8 mouse cellular contexts compared by ENCODE assay signal in genomic region chrX:108832674-108833189, GRCm38 (mm10). TPM values are rescaled to one million over a fixed set of nuclear protein-coding genes. Genes with fewer than 3 reads are reported as not detected.
A peak's percentile ranks its signal among the peaks of the same experiment; 100 is the strongest.
DNase-seq lines count a peak whose midpoint lies in the region; ATAC-seq and TF ChIP-seq lines count a peak whose summit lies in the region.

No protein-coding gene starts in this region.

- peak overlapping the region; percentile 76 for H3K27ac ChIP-seq in forebrain, postnatal 0 days (ENCODE audit: low read depth, low read length)
- peak overlapping the region; percentile 86 for H3K27ac ChIP-seq in lung, embryonic 16.5 days (ENCODE audit: low read length)

- peak overlapping the region; percentile 74 for H3K4me3 ChIP-seq in G1E (ENCODE audit: low read depth, low read length)
- H3K4me3 ChIP-seq in forebrain, postnatal 0 days (ENCODE audit: low read depth, low read length), result peak overlapping the region; percentile 52
- H3K4me3 ChIP-seq in lung, embryonic 16.5 days (ENCODE audit: low read length), result peak overlapping the region; percentile 65

- peak; percentile 74 for ATAC-seq in G1E (ENCODE audit: extremely low read depth, insufficient number of reproducible peaks, low FRiP score, poor library complexity, severe bottlenecking)
- ATAC-seq in forebrain, postnatal 0 days, result peak; percentile 83
- ATAC-seq in hematopoietic stem cell, adult 5-6 weeks (replicated peaks in 1 of 2; ENCODE audit: insufficient read depth in 1 of 2, low FRiP score in 2 of 2, low TSS enrichment in 1 of 2, low read depth in 1 of 2, poor library complexity in 2 of 2, severe bottlenecking in 2 of 2), result peak; percentile 84 to 88
- peak; percentile 83 for ATAC-seq in lung, embryonic 16.5 days (ENCODE audit: low read depth)

- H3K4me2 ChIP-seq in forebrain, postnatal 0 days (ENCODE audit: low read depth), result peak overlapping the region; percentile 49
- H3K4me2 ChIP-seq in lung, embryonic 16.5 days (ENCODE audit: low read depth, low read length), result peak overlapping the region; percentile 54

- no peaks in the 10 kb centered on the region for H3K27me3 ChIP-seq in G1E (ENCODE audit: insufficient read depth, low read length)
- H3K27me3 ChIP-seq in forebrain, postnatal 0 days (ENCODE audit: insufficient read depth, low read length), result no peaks in the 10 kb centered on the region
- H3K27me3 ChIP-seq in lung, embryonic 16.5 days (ENCODE audit: control insufficient read depth, insufficient read depth, low read depth, low read length), result no peaks in the 10 kb centered on the region

- H3K36me3 ChIP-seq in G1E (replicated peaks), result peaks cover 4% of the 10 kb centered on the region
- no peaks in the 10 kb centered on the region for H3K36me3 ChIP-seq in forebrain, postnatal 0 days (ENCODE audit: insufficient read depth)
- H3K36me3 ChIP-seq in lung, embryonic 16.5 days (ENCODE audit: control insufficient read depth, insufficient read depth, low read length), result no peaks in the 10 kb centered on the region

- peak overlapping the region; percentile 54 for H3K9ac ChIP-seq in forebrain, postnatal 0 days
- peak overlapping the region; percentile 74 for H3K9ac ChIP-seq in lung, embryonic 16.5 days (ENCODE audit: low read length)

- H3K4me1 ChIP-seq in G1E (ENCODE audit: insufficient read depth, low read depth, low read length), result peaks cover 6% of the 10 kb centered on the region; the same call in 1 of the 2 replicates
- H3K4me1 ChIP-seq in forebrain, postnatal 0 days (ENCODE audit: insufficient read depth), result no peaks in the 10 kb centered on the region
- H3K4me1 ChIP-seq in lung, embryonic 16.5 days (replicated peaks; ENCODE audit: control insufficient read depth, insufficient read depth, low read length), result no peaks in the 10 kb centered on the region

- WGBS in forebrain, postnatal 0 days, result 19% methylated on average over 13 of the region's 13 CpGs
- 5% methylated on average over 13 of the region's 13 CpGs for WGBS in lung, embryonic 16.5 days

- DNase-seq in G1E (ENCODE audit: low spot score), result peak; percentile 59
- DNase-seq in cerebellum, adult 18-20 months, result peak; percentile 82 to 83
- DNase-seq in forebrain, postnatal 0 days, result peak; percentile 90
- peak; percentile 87 for DNase-seq in layer of hippocampus, adult 9-10 months (ENCODE audit: low spot score)
- DNase-seq in ovary, postnatal 10 days (ENCODE audit: low spot score), result peak; percentile 65
- DNase-seq in thymus, postnatal 10 days (ENCODE audit: low spot score in 2 of 2), result peak; percentile 67 to 69

- TF ChIP-seq CTCF in G1E (IDR thresholded peaks at IDR 0.05; ENCODE audit: low read depth, low read length), result no peak
- TF ChIP-seq CTCF in forebrain, postnatal 0 days (IDR thresholded peaks at IDR 0.05; ENCODE audit: low read depth), result no peak

- H3K9me3 ChIP-seq in G1E (replicated peaks), result no peaks in the 10 kb centered on the region
- no peaks in the 10 kb centered on the region for H3K9me3 ChIP-seq in forebrain, postnatal 0 days (ENCODE audit: low read length)
- no peaks in the 10 kb centered on the region for H3K9me3 ChIP-seq in lung, embryonic 16.5 days (ENCODE audit: control insufficient read depth, low read length)

RNA-seq across cellular contexts. Expression of gene Brwd3, which starts 1.4 kb away (rescaled TPM):
- total RNA-seq in G1E (2014; fragmentation: Nextera tagmentation) (40.1 and 40.7 TPM in 2 replicates), G1E (2017) (9.5 and 11.9 TPM in 2 replicates)
- polyA plus RNA-seq in G1E (2012), result 0.74 and 1.2 TPM in 2 replicates
- 5.6 and 6.9 TPM in 2 replicates for total RNA-seq in forebrain, postnatal 0 days (2014; rRNA removed)
- polyA plus RNA-seq in forebrain, postnatal 0 days (2015; fragmentation: Nextera tagmentation; extraction: Ambion mirVana), result 1.2 and 2.9 TPM in 2 replicates
- total RNA-seq in hematopoietic stem cell, adult 5-6 weeks (2017), result 7.3 and 9.6 TPM in 2 replicates
- polyA plus RNA-seq in lung, embryonic 16.5 days (2015; fragmentation: Nextera tagmentation; extraction: Ambion mirVana), result 2.8 and 3.4 TPM in 2 replicates

Comparison
In these comparisons a context has a peak if more than half of its experiments do, and no peak if none do; other contexts are left out.
1. Peak in every context shown above with its lines: DNase-seq, ATAC-seq, H3K4me3 ChIP-seq and H3K27ac ChIP-seq.